Mouse (Mus musculus) adrenal gland, postnatal 25 days (tissue): ENCODE measurements at regions not wholly inside any gene's neighbourhood (a gene's known extent, or its start where the extent isn't known, plus 50 kb on each side); places are given as distances from the start of the nearest gene placed in this dataset.

Source experiments
- DNase-seq: peaks from one replicate; pipeline ENCODE4 v3.0.0; 2021; ENCODE audit warnings: mixed read lengths

GRCm38 (mm10) chr5:148615117-148615516, 62.5 kb upstream of the Ubl3 start:
- DNase-seq, result no peak

- no peak for DNase-seq
Observed at GRCm38 (mm10) chr5:148611323-148611722, 58.7 kb upstream of the Ubl3 start.

- no peak for DNase-seq
Observed at GRCm38 (mm10) chr5:148609506-148609880, 56.9 kb upstream of the Ubl3 start.

GRCm38 (mm10) chr5:148608857-148609505, 56.4 kb upstream of the Ubl3 start:
- no peak for DNase-seq

GRCm38 (mm10) chr5:148608178-148608577, 55.6 kb upstream of the Ubl3 start:
- DNase-seq, result no peak

GRCm38 (mm10) chr5:148605730-148606129, 53.1 kb upstream of the Ubl3 start:
- DNase-seq, result no peak
